Mouse (Mus musculus): ENCODE measurements around the gene Gm10282. TPM values are rescaled to one million over a fixed set of nuclear protein-coding genes. Genes with fewer than 3 reads are reported as not detected.

Gene Gm10282
- total RNA-seq, 2 experiments from 2014 or later = 29.3 to 31.8 TPM

- no peak for DNase-seq (ENCODE audit: low spot score in 2 of 2)
Measured at GRCm38 (mm10) chr8:72263451-72263850, 41.6 kb downstream of the Gm10282 start.

DNA sequence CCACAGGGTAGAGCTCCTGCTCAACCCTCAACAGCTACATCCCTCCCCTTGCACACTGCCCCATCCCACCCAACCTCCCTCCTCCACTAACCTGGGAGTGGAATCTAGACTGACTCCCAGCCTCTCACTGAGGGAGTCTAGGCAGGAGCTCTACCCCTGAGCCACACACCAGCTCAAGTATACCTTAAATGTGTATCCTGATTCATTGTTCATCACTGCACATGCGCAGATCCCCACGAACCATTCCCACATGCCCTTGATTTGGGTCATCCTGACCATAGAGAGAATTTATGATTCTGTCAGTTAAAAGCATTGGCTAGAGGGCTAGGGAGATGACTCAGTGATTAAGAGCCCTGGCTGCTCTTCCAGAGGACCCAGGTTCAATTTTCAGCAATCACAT is 42.3 kb downstream of the Gm10282 start:
- no peak for DNase-seq (ENCODE audit: low spot score in 2 of 2)

DNA sequence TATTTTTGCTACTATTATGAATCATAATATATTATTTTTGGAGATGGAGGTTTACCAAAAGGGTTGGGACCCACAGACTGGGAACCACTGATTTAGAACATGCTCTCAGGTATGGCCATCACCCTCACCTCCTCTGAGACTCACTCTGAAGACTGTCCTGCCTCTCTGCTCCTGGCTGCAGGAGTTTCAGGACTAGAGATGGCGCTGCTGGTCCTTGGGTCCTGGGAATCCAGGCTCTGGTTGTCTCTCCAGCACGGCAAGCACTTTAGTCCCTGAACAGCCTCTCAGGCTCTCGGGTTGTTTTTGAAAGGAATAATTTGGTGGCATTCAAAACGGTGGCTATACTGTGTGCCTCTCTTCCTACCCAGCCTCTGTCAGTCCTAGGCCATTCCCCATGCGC is 43.2 kb downstream of the Gm10282 start:
- DNase-seq (ENCODE audit: low spot score in 2 of 2) = no peak

- DNase-seq (ENCODE audit: low spot score in 2 of 2) = no peak
Measured at GRCm38 (mm10) chr8:72261431-72261830, 43.6 kb downstream of the Gm10282 start.

- peak in 1 of 2 experiments; percentile 42 for DNase-seq (ENCODE audit: low spot score in 2 of 2)
Measured at GRCm38 (mm10) chr8:72261019-72261418, 44.0 kb downstream of the Gm10282 start.

GRCm38 (mm10) chr8:72260585-72260984 is 44.5 kb downstream of the Gm10282 start:
- no peak for DNase-seq (ENCODE audit: low spot score in 2 of 2)

DNA sequence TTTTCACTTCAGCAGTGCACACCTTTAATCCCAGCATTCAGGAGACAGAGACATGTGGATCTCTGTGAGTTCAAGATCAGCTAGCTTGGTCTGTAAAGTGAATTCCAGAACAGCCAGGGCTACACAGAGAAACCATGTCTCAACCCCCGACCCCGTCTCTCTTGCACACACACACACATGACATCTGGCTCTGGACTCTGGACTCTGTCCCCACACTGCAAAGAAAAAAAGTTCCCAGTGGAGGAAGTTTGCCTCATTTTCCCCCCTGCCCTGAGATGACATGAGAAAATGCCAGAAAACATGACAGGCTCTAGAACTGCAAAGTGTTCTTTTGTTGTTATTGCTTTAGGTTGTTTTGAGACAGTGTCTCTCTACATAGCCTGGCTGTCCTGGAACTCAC is 45.2 kb downstream of the Gm10282 start:
- no peak for DNase-seq (ENCODE audit: low spot score in 2 of 2)

- DNase-seq (ENCODE audit: low spot score in 2 of 2) = no peak
Measured at GRCm38 (mm10) chr8:72257902-72258238, 47.2 kb downstream of the Gm10282 start.

- peak in 1 of 2 experiments; percentile 37 for DNase-seq (ENCODE audit: low spot score in 2 of 2)
Measured at GRCm38 (mm10) chr8:72257171-72257901, 47.7 kb downstream of the Gm10282 start.

Other genes with a start within 250 kb of the Gm10282 start
- not detected for gene Olfr373, start 222.1 kb downstream of the Gm10282 start, total RNA-seq (2021)
- not detected for gene Olfr374, start 198.2 kb downstream of the Gm10282 start, total RNA-seq (2021)
- gene Tpm4, start 170.3 kb downstream of the Gm10282 start, total RNA-seq (2021) = 100 to 1,000 TPM; 205 to 209 TPM
- 10 to 100 TPM; 37.6 to 37.7 TPM for gene Rab8a, start 144.1 kb downstream of the Gm10282 start, total RNA-seq (2021)
- not detected for gene Hsh2d, start 115.6 kb downstream of the Gm10282 start, total RNA-seq (2021)
- gene Cib3, start 92.4 kb downstream of the Gm10282 start, total RNA-seq (2021) = not detected
- gene Gm11034, start 91.6 kb downstream of the Gm10282 start, total RNA-seq (2021) = not detected
- gene Fam32a, start 85.5 kb downstream of the Gm10282 start, total RNA-seq (2021) = 10 to 100 TPM; 24.3 to 25.9 TPM
- 10 to 100 TPM; 46.4 to 48.5 TPM for gene Ap1m1, start 65.2 kb downstream of the Gm10282 start, total RNA-seq (2021)
- 10 to 100 TPM; 40.0 to 47.7 TPM for gene Klf2, start 13.8 kb upstream of the Gm10282 start, total RNA-seq (2021)
- gene Eps15l1, start 116.2 kb upstream of the Gm10282 start, total RNA-seq (2021) = 10 to 100 TPM; 41.6 to 51.1 TPM
- gene Calr3, start 138.6 kb upstream of the Gm10282 start, total RNA-seq (2021) = 1 to 10 TPM; 1.3 to 2.0 TPM
- 1 to 10 TPM; 6.3 to 6.5 TPM for gene 1700030K09Rik, start 138.6 kb upstream of the Gm10282 start, total RNA-seq (2021)
- 10 to 100 TPM; 47.7 to 60.6 TPM for gene Cherp, start 170.0 kb upstream of the Gm10282 start, total RNA-seq (2021)
- gene Slc35e1, start 187.4 kb upstream of the Gm10282 start, total RNA-seq (2021) = 10 to 100 TPM; 24.5 to 28.3 TPM
- gene Med26, start 243.0 kb upstream of the Gm10282 start, total RNA-seq (2021) = 1 to 10 TPM; 9.4 to 9.8 TPM

Data from gastrocnemius, postnatal 4 days (tissue).